In genomic region chr8:123112892-123113291, GRCm38 (mm10) we compare ENCODE assay signal across 20 mouse cellular contexts. TPM values are rescaled to one million over a fixed set of nuclear protein-coding genes. Genes with fewer than 3 reads are reported as not detected.
DNase-seq lines count a peak whose midpoint lies in the region; TF ChIP-seq lines count a peak whose summit lies in the region.
"Had no signal": no experiment of that assay in that cellular context is flagged by ENCODE, and none has a peak within 500 bp of the region (broad histone marks: within the 10 kb centered on the region; RNA-seq: fewer than 3 reads in every experiment).

No protein-coding gene starts in this region.

- TF ChIP-seq POLR2A in lung, adult 2 months (IDR thresholded peaks at IDR 0.05; ENCODE audit: borderline replicate concordance, extremely low read depth, low read depth, low read length), result no peak

- peak; percentile 45 for DNase-seq in lung, postnatal 10 days
- no peak for DNase-seq in lung, adult 2 months
- DNase-seq in adipocyte (ENCODE audit: low spot score), result peak; percentile 38
- no peak for DNase-seq in layer of hippocampus, adult 9-11 months
- DNase-seq in heart, postnatal 4 days, result no peak
- DNase-seq: adrenal gland, adult 2 months; cerebellum, adult 11 months; cerebellum, adult 8-10 months; cerebellum, postnatal 36 days; forebrain, postnatal 0 days; gastrocnemius, postnatal 14 days; heart, adult 2 months; heart, postnatal 36 days; kidney, adult 11 months had no signal

- H3K4me3 ChIP-seq in lung, adult 2 months (replicated peaks; ENCODE audit: extremely low read depth, low read depth, low read length), result no peak overlapping the region
- H3K4me3 ChIP-seq in C2C12 (ENCODE audit: insufficient read depth, poor library complexity, severe bottlenecking), result no peak overlapping the region
- H3K4me3 ChIP-seq: embryonic facial prominence, embryonic 10.5 days; forebrain, embryonic 13.5 days; heart, adult 2 months; heart, embryonic 12.5 days; hindbrain, embryonic 12.5 days had no signal

- peaks cover 11% of the 10 kb centered on the region for H3K4me1 ChIP-seq in lung, adult 2 months (ENCODE audit: control insufficient read depth, insufficient read depth, low read length)

- no peaks in the 10 kb centered on the region for H3K79me2 ChIP-seq in C2C12 (ENCODE audit: control insufficient read depth, insufficient read depth)

- no peaks in the 10 kb centered on the region for H3K36me3 ChIP-seq in C2C12 (ENCODE audit: control insufficient read depth, insufficient read depth)
- H3K36me3 ChIP-seq: embryonic facial prominence, embryonic 10.5 days; heart, embryonic 12.5 days; hindbrain, embryonic 12.5 days had no signal

- TF ChIP-seq CTCF in lung, adult 2 months (IDR thresholded peaks at IDR 0.05; ENCODE audit: insufficient read depth, low read length), result no peak
- no peak for TF ChIP-seq CTCF in C2C12 (IDR thresholded peaks at IDR 0.05; ENCODE audit: control insufficient read depth, insufficient read depth, insufficient read length)

- H3K27me3 ChIP-seq in C2C12 (ENCODE audit: control insufficient read depth, insufficient read depth, insufficient read length), result peaks cover 8% of the 10 kb centered on the region

- no peaks in the 10 kb centered on the region for H3K79me3 ChIP-seq in C2C12 (ENCODE audit: low read depth)

- no peak overlapping the region for H3ac ChIP-seq in C2C12 (ENCODE audit: control insufficient read depth, insufficient read length, low read depth)

- 60% methylated on average over 9 of the region's 9 CpGs for WGBS in lung, adult 2 months

TF ChIP-seq in C2C12, 6 proteins besides CTCF, POLR2A, EP300 and RAD21:
- TF ChIP-seq MYOD1 (IDR thresholded peaks at IDR 0.05; ENCODE audit: control insufficient read depth, insufficient read length, low read depth) (peak; percentile 24), USF1 (IDR thresholded peaks at IDR 0.05; ENCODE audit: low read depth) (no peak)

RNA-seq across cellular contexts. Expression of gene Cpne7, which starts 4.3 kb away (rescaled TPM):
- polyA plus RNA-seq in lung, adult 2 months (2012; rRNA removed), result 1.3 and 1.7 TPM in 2 replicates
- 0.04 TPM for polyA plus RNA-seq in C2C12 (2012; fragmentation: generic; extraction: Trizol)
- under 1 TPM; 0.14 to 0.16 TPM for total RNA-seq in heart, postnatal 4 days (2021)

RNA-seq across cellular contexts. Expression of gene Rpl13, which starts 10.7 kb away (rescaled TPM):
- polyA plus RNA-seq in lung, adult 2 months (2012; rRNA removed), result 1,500 and 2,209 TPM in 2 replicates
- polyA plus RNA-seq in C2C12 (2012; fragmentation: generic; extraction: Trizol), result 3,422 TPM
- total RNA-seq in heart, postnatal 4 days (2021), result 100 to 1,000 TPM; 641 to 660 TPM

RNA-seq across cellular contexts. Expression of gene Sult5a1, which starts 45.2 kb away (rescaled TPM):
- 35.3 and 45.2 TPM in 2 replicates for polyA plus RNA-seq in lung, adult 2 months (2012; rRNA removed)
- polyA plus RNA-seq in C2C12 (2012; fragmentation: generic; extraction: Trizol), result 0.05 TPM
- total RNA-seq in heart, postnatal 4 days (2021), result 1 to 10 TPM; 1.3 to 1.6 TPM
- polyA plus RNA-seq: activated CD4-positive, CD25-positive, alpha-beta regulatory T cell, adult 4 months had no signal

RNA-seq across cellular contexts. Expression of gene Spg7, which starts 50.1 kb away (rescaled TPM):
- polyA plus RNA-seq in lung, adult 2 months (2012; rRNA removed), result 71.1 and 85.5 TPM in 2 replicates
- polyA plus RNA-seq in C2C12 (2012; fragmentation: generic; extraction: Trizol), result 57.4 TPM
- total RNA-seq in heart, postnatal 4 days (2021), result 10 to 100 TPM; 68.5 to 76.5 TPM

Comparison
In these comparisons a context has a peak if more than half of its experiments do, and no peak if none do; other contexts are left out.
1. DNase-seq: peak in lung, postnatal 10 days (single experiment) and adipocyte (single experiment); none in lung, adult 2 months (single experiment), layer of hippocampus, adult 9-11 months (single experiment) and heart, postnatal 4 days (single experiment).
2. RNA of gene Sult5a1, which starts 45.2 kb away (polyA plus RNA-seq): 35.3 to 45.2 TPM in lung, adult 2 months; 0.05 TPM in C2C12 (single experiment); every median in the first group is over 10 times any median in the second.